Mouse (Mus musculus) bone marrow macrophage, adult 2 months (primary cell): ENCODE measurements around the gene Igsf21. TPM values are rescaled to one million over a fixed set of nuclear protein-coding genes. Genes with fewer than 3 reads are reported as not detected.

Experiments
- H3K27ac ChIP-seq: 2 replicates; pipeline ENCODE4 v1.5.1; 2012; ENCODE audit warnings: low read depth, low read length; ENCODE audit not compliant: insufficient read depth
- H3K4me1 ChIP-seq: 2 replicates; pipeline ENCODE4 v1.6.1; 2012; ENCODE audit warnings: low read length; ENCODE audit not compliant: control insufficient read depth, insufficient read depth
- H3K4me3 ChIP-seq: 2 replicates; pipeline ENCODE4 v1.5.1; 2012; ENCODE audit warnings: mild to moderate bottlenecking, low read length, moderate library complexity; ENCODE audit not compliant: insufficient read depth
- CTCF ChIP-seq: IDR thresholded peaks from 2 replicates; pipeline ENCODE4 v1.5.1; 2012; ENCODE audit warnings: low read depth, mild to moderate bottlenecking, low read length, moderate library complexity
- POLR2A ChIP-seq: IDR thresholded peaks from 2 replicates; pipeline ENCODE4 v1.6.1; 2012; ENCODE audit warnings: mild to moderate bottlenecking, low read depth, low read length, borderline replicate concordance
- polyA plus RNA-seq: library from polyadenylated mRNA; stranded (reverse); fragments of >200 nt; gene quantifications from 2 replicates; pipeline ENCODE4 v1.2.4, GENCODE M21; 2012; ENCODE audit not compliant: missing spikeins, insufficient read depth, insufficient read length

The Igsf21 gene
- polyA plus RNA-seq, 1 experiment: not detected

DNA sequence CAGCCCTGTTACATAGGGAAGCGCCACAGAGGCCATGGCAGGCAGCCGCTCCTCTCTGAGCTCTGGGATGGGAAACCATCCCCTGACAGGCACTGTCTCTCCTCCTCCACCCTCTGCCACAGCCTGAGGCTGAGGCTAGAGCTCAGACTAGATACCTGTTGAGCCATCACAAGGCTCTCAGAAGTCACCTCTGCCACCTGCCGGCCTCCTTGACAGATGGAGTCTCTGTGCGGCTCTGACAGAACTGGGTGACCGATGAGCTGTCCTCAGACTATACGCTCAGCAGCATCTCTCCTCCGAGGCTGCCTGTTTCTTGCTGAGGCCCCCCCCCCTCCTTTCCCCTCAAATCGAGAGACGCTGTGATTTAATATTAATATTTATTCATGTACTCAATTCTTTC is 49.9 kb downstream of the Igsf21 start:
- Histone ChIP-seq H3K4me3 (no peak overlapping the region), H3K4me1 (no peaks in the 10 kb centered on the region), H3K27ac (no peak overlapping the region)
- TF ChIP-seq POLR2A (no peak), CTCF (no peak)

DNA sequence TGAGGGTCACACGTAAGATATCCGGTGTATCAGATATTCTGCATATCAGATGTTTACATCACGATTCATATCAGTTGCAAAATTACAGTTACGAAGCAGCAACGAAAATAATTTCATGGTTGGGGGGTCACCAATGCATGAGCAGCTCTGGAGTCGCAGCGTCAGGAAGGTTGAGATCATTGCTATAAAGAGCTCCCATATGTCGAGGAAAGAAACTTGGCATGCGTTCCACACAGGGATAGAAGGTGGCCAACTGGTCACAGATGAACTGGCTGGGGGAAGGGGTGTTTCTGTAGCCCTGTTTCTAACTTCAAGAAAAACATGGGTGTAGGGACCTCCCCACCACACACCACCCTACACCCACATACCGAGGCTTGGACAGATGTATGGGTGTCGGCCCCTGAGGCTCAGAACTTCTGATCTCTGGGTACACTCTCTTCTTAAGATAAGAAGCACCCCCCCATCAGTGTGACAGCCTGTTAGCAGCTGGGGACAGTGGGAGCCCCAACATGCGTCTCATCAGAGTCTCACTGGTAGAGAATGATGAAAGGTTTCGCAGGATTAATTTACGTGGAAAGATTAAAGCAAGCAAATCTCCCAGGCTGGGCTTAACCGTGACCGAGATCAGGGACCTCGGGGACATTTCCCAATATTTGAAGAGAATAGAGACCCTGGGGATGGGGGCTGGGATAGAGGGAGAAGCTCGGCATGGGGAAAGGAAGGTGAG is 54.1 kb downstream of the Igsf21 start:
- TF ChIP-seq POLR2A: no peak
- no peak for TF ChIP-seq CTCF
- Histone ChIP-seq H3K4me1 (no peaks in the 10 kb centered on the region), H3K4me3 (no peak overlapping the region), H3K27ac (no peak overlapping the region)

DNA sequence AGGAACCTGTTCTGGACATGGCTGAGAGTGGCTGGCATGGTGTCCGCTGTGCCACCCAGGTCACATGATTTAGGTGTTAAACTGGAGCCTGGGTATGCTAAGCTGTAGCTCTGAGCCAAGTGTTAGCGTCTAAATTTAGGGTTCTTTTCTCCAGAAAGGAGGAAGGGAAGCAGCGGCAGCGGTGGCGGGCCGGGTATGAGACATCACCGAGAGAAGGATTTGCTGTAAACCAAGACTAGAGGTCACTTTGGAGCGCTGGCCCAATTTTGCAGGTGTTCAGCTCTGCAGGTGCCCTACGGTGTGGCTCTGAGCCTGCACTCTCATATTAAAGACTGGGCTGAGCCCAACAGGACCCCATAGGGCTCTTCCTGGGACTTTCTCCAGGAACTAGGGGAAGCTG is 57.0 kb downstream of the Igsf21 start:
- Histone ChIP-seq H3K4me3 (no peak overlapping the region), H3K4me1 (no peaks in the 10 kb centered on the region), H3K27ac (no peak overlapping the region)
- TF ChIP-seq POLR2A (no peak), CTCF (no peak)

DNA sequence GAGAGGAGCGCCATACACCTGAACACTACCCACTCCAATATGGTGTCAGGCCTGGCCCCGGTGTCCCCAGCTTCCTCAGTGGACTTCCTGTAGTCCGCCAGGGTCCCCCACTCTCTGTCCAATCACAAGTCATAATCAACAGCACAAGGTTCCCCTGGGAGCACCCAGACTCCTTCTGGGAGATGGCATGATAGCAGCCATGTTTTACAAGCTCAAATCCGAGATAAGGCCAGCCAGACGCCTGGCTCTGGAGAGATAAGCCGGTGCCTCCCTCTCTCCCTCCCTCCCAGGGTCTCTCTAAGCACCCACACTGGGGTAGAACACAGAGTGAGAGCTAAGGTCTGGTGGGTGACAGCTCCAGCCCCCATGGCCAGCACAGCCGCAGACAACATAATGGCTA is 58.0 kb downstream of the Igsf21 start:
- H3K4me3 ChIP-seq: no peak overlapping the region
- TF ChIP-seq CTCF (no peak), POLR2A (no peak)
- no peak overlapping the region for H3K27ac ChIP-seq
- no peaks in the 10 kb centered on the region for H3K4me1 ChIP-seq

DNA sequence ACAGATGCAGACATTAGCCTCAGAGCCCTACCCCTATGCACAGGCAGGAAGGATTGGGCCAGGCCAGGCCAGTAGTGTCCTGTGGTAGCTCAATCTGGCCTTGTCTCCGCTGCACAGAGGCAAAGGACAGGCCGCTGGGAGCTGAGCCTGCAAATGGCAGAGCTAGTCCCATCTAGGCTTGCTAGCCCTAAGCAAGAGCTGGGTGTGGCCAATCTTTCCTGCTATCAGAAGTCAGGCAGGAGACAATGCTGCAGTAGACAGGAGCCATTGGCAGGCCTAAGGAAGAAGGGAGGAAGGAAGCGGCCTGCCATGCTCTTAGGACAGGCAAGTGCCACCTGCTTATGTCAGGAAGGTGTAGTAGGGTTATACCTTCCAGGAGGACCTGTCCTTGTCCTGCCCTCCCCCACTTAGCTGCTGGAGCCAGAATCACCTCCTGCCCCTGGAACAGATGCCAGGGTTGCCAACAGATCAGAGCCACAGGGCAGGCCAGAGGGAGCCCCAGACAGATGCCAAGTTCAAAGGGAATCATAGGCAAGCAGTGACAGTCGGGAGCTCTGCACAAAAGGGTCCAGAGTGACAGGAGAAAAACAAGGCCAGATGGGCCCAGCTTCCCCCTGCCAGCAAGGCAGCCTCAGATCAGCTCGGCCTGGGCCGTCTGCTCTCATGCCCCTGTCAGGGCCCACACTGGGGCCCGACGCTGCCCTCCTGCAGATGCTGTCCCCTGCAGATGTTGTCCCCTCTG is 59.0 kb downstream of the Igsf21 start:
- TF ChIP-seq CTCF: no peak
- no peak for TF ChIP-seq POLR2A
- H3K4me1 ChIP-seq: no peaks in the 10 kb centered on the region
- H3K4me3 ChIP-seq: no peak overlapping the region
- no peak overlapping the region for H3K27ac ChIP-seq

DNA sequence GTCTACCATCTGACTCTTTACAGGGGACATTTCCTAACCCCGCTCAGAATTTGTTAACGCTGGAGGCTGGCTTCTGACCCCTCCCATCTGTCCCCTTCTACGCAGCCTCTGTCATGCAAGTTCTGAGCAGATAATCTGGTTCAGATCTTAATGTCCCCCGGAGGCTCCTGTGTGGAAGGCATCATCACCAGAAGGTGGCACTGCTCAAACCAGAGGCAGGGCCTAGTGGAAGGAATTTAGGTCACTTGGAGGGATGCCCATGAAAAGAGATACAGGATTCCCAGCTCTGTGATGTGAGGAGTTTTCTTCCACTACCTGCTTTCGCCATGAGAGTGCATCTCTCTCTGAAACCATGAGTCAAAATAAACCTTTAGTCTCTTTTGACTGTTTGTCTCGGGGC is 67.0 kb downstream of the Igsf21 start:
- Histone ChIP-seq H3K4me3 (no peak overlapping the region), H3K27ac (no peak overlapping the region), H3K4me1 (no peaks in the 10 kb centered on the region)
- no peak for TF ChIP-seq POLR2A
- TF ChIP-seq CTCF: no peak

DNA sequence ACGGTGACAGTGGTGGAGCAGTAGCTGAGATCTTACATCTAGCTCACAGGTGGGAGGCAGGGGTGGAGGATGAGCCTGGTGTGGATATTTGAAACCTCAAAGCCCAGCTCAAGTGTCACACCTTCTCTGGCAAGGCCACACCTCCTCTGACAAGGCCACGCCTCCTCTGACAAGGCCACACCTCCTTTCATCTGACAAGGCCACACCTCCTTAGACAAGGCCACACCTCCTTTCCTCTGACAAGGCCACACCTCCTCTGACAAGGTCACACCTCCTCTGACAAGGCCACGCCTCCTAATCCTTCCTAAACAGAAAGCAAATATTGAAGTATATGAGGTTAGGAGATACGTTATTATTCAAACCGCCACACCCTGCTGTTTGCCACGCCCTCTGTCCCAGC is 69.5 kb downstream of the Igsf21 start:
- Histone ChIP-seq H3K4me1 (no peaks in the 10 kb centered on the region), H3K4me3 (no peak overlapping the region), H3K27ac (no peak overlapping the region)
- TF ChIP-seq POLR2A (no peak), CTCF (no peak)

DNA sequence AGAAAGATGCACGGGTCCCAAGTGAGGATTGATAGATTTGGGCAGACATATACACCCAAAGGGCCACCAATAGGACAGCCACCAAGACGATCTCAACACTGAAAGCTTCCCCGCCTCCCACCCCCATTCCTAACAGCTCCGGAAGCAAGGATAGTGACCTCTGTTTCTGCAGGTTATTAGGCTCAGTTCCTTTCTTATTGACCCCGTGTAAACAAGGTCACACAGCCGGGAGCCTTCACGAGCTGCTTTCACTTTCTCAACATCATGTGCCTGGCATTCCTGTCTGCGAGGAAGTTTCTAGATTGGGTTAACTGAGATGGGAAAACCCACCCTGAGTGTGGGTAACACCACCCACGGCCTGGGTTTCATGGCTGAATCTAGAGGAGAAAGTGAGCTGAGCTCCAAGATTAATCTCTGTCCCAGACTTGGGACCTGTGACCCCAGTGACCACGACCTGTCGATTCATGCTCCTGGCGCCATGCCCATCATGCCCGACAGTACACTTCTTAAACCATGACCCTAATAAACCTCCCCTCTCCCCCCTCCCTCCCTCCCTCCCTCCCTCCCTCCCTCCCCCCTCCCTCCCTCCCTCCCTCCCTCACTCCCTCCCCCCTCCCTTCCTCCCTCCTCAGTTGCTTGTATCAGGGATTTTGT is 72.7 kb downstream of the Igsf21 start:
- H3K27ac ChIP-seq: no peak overlapping the region
- H3K4me3 ChIP-seq: no peak overlapping the region
- no peaks in the 10 kb centered on the region for H3K4me1 ChIP-seq
- TF ChIP-seq CTCF (no peak), POLR2A (no peak)

DNA sequence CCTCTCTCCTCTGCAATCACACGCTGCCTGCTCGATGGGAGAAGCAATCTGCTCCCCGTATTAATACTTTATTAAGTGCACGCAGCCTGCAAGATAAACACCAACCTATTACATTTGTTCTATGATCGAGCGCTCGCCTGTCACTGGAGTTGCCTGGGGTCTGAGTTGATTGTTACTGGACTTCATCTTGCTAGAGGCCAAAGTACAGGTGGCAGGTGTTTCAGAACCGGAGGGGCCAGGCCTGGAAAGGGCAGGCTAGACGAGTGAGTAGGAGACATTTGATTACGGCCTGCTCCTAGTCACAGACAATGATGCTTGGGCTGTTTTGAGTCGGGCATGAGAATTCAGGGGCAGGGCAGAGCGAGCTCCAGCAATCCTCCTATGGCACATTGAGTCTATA is 73.5 kb downstream of the Igsf21 start:
- TF ChIP-seq CTCF (no peak), POLR2A (no peak)
- no peak overlapping the region for H3K27ac ChIP-seq
- no peak overlapping the region for H3K4me3 ChIP-seq
- no peaks in the 10 kb centered on the region for H3K4me1 ChIP-seq

DNA sequence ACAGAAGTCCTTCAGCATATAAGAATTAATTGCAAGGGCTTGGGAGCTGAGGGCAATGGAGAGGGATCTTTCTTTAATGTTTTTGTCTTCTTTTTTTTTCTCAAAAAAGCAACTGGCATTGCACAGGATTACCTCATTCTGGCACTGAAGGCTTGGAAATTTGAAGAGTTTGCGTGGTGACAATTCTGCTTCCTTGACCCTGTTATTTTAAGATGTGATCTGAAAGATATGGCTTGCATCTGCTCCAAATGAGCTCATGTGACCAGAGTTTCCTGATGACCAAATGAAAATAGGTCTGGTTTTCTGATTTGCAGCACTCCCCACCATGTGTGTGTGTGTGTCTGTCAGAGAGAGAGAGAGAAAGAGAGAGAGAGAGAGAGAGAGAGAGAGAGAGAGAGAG is 74.7 kb downstream of the Igsf21 start:
- no peak for TF ChIP-seq CTCF
- TF ChIP-seq POLR2A: no peak
- Histone ChIP-seq H3K4me3 (no peak overlapping the region), H3K4me1 (no peaks in the 10 kb centered on the region), H3K27ac (no peak overlapping the region)
